Mouse (Mus musculus) neutrophil, adult 83 days (primary cell): Measurements from ENCODE around the gene Krtap19-2. TPM values are rescaled to one million over a fixed set of nuclear protein-coding genes. Genes with fewer than 3 reads are reported as not detected.

Source experiments
- total RNA-seq, 2 experiments: library from RNA; stranded (reverse); gene quantifications; one replicate each; pipeline ENCODE4 v1.2.4; 2023

Krtap19-2 gene
- not detected for total RNA-seq

DNA sequence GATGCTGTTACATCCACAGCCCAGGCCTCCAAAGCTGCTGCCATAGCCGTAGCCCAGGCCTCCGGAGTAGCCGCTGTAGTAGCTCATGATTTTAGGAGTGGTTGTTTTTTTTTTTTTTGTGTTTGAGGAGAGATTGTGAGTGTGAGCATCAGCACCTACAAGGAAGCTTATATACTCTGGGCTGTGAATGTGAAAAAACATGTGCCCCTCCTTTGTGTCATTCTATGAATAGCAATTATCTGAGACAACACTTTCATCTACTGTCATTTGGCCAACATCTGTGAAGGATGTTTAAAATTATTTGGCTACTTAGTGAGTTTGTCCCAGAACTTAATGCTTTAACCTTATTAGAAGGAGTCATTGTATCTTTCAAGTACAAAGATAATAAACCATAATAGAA lies at the start of gene Krtap19-2:
TSS of gene Krtap19-2 (minus strand) at position 101 of the 400 bp plus-strand sequence.

DNA sequence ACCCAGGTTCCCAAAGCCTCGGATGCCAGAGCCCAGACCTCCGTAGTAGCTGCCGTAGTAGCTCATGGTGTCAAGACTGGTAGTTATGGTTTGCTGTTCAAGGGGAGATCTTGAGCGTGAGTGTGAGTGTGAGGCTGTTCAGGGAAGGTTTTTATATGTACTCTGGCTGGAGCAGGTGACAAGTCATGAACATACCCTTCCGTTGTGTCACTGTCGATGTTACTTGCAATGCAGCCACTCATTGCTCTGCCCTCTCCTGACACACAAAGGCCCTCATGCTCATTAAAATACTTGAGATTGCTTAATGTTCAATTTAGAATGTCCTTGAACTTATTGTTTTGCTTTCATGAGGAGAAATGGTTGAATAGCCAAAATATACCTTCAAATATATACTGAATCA lies 22.3 kb upstream of the Krtap19-2 start, which contains the start of gene Krtap19-5:
TSS of gene Krtap19-5 (minus strand) at position 101 of the 400 bp plus-strand sequence.

GRCm38 (mm10) chr16:88884989-88885388 lies 10.9 kb upstream of the Krtap19-2 start, which contains the start of gene Krtap19-4:
Gene Krtap19-4, minus strand, starts transcription at chr16:88885089.

GRCm38 (mm10) chr16:88877938-88878337 lies 3.9 kb upstream of the Krtap19-2 start, which contains the start of gene Krtap19-3:
Gene Krtap19-3, minus strand, starts transcription at chr16:88878038.

GRCm38 (mm10) chr16:88869311-88869710 lies 4.8 kb downstream of the Krtap19-2 start, which contains the start of gene Krtap19-1:
Gene Krtap19-1, minus strand, starts transcription at chr16:88869411.

DNA sequence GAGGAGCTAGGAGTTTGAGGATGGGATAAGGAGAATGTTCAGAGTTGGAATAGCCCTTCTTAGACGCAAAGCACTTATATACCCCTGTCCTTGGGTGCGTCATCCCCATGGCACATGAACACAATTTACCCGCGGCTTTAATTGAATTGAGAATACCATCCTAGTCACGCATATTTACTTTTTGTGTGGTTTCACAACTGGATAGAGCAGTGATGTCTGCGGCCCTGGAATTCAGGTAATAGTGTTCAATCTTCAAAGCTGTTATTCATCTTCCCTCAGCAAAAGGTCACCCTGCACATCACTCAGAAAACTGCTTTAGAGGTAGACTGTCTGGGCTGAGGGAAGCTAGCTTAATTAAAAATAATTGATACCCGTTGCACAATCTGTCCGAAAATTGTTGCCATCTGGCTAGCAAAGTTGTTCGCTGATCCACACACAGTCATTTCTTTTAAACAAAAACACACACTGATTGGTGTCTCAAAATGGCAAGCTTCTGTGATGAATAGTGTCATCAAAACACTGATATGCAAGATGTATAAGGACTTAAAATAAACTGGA lies 47.9 kb downstream of the Krtap19-2 start, which contains the start of gene Krtap14:
TSS of gene Krtap14 (minus strand) at position 51 of the 558 bp plus-strand sequence.

Other genes starting within 250 kb of the Krtap19-2 start
- gene 2310079G19Rik, start 246.6 kb downstream of the Krtap19-2 start, total RNA-seq = not detected
- gene Krtap26-1, start 226.5 kb downstream of the Krtap19-2 start, total RNA-seq = not detected
- not detected for gene Krtap27-1, start 202.6 kb downstream of the Krtap19-2 start, total RNA-seq
- not detected for gene 2310061N02Rik, start 166.3 kb downstream of the Krtap19-2 start, total RNA-seq
- not detected for gene Krtap13-1, start 145.4 kb downstream of the Krtap19-2 start, total RNA-seq
- gene Krtap13, start 122.6 kb downstream of the Krtap19-2 start, total RNA-seq = not detected
- not detected for gene 2310034C09Rik, start 115.4 kb downstream of the Krtap19-2 start, total RNA-seq
- gene 2310057N15Rik, start 100.1 kb downstream of the Krtap19-2 start, total RNA-seq = not detected
- gene Gm5965, start 96.4 kb downstream of the Krtap19-2 start, total RNA-seq = not detected
- not detected for gene Gm20741, start 62.0 kb downstream of the Krtap19-2 start, total RNA-seq
- not detected for gene Krtap15, start 54.1 kb downstream of the Krtap19-2 start, total RNA-seq
- gene Krtap14, start 48.1 kb downstream of the Krtap19-2 start, total RNA-seq = not detected
- not detected for gene Krtap19-1, start 4.9 kb downstream of the Krtap19-2 start, total RNA-seq
- not detected for gene Krtap19-3, start 3.8 kb upstream of the Krtap19-2 start, total RNA-seq
- gene Krtap19-4, start 10.8 kb upstream of the Krtap19-2 start, total RNA-seq = not detected
- gene Krtap19-5, start 22.2 kb upstream of the Krtap19-2 start, total RNA-seq = not detected
- gene Krtap19-9b, start 58.0 kb upstream of the Krtap19-2 start, total RNA-seq = not detected
- gene Krtap16-3, start 88.6 kb upstream of the Krtap19-2 start, total RNA-seq = not detected
- gene Krtap22-2, start 136.5 kb upstream of the Krtap19-2 start, total RNA-seq = not detected
- not detected for gene Gm10229, start 141.0 kb upstream of the Krtap19-2 start, total RNA-seq
- not detected for gene Krtap6-1, start 157.4 kb upstream of the Krtap19-2 start, total RNA-seq
- gene Gm10228, start 167.2 kb upstream of the Krtap19-2 start, total RNA-seq = not detected
- gene Krtap6-5, start 173.6 kb upstream of the Krtap19-2 start, total RNA-seq = not detected
- not detected for gene 1110025L11Rik, start 189.7 kb upstream of the Krtap19-2 start, total RNA-seq
- gene Krtap6-3, start 209.7 kb upstream of the Krtap19-2 start, total RNA-seq = not detected